Mouse (Mus musculus): Measurements from ENCODE around the gene H2-Eb1.

The H2-Eb1 gene

GRCm38 (mm10) chr17:34305380-34306030, at the start of gene H2-Eb1:
Gene H2-Eb1, plus strand, starts transcription at chr17:34305867.
- peak; percentile 82 for DNase-seq (ENCODE audit: low spot score)

- DNase-seq (ENCODE audit: low spot score): no peak
Measured at GRCm38 (mm10) chr17:34256501-34256900, 49.2 kb upstream of the H2-Eb1 start.

- peak; percentile 39 for DNase-seq (ENCODE audit: low spot score)
Measured at GRCm38 (mm10) chr17:34257594-34258375, 47.9 kb upstream of the H2-Eb1 start, which contains the start of gene H2-Ab1. Gene H2-Ab1, plus strand, starts transcription at chr17:34257689.

- DNase-seq (ENCODE audit: low spot score): no peak
Measured at GRCm38 (mm10) chr17:34260551-34260950, 45.1 kb upstream of the H2-Eb1 start.

GRCm38 (mm10) chr17:34261502-34261901, 44.2 kb upstream of the H2-Eb1 start:
- peak; percentile 46 for DNase-seq (ENCODE audit: low spot score)

- DNase-seq (ENCODE audit: low spot score): peak; percentile 27
Measured at GRCm38 (mm10) chr17:34263068-34263467, 42.6 kb upstream of the H2-Eb1 start.

- no peak for DNase-seq (ENCODE audit: low spot score)
Measured at GRCm38 (mm10) chr17:34263811-34264371, 41.8 kb upstream of the H2-Eb1 start.

- DNase-seq (ENCODE audit: low spot score): peak; percentile 49
Measured at GRCm38 (mm10) chr17:34264452-34265351, 41.0 kb upstream of the H2-Eb1 start.

- no peak for DNase-seq (ENCODE audit: low spot score)
Measured at GRCm38 (mm10) chr17:34268262-34268661, 37.4 kb upstream of the H2-Eb1 start.

GRCm38 (mm10) chr17:34268748-34269147, 36.9 kb upstream of the H2-Eb1 start:
- DNase-seq (ENCODE audit: low spot score): no peak

- DNase-seq (ENCODE audit: low spot score): no peak
Measured at GRCm38 (mm10) chr17:34269817-34270216, 35.9 kb upstream of the H2-Eb1 start.

GRCm38 (mm10) chr17:34270230-34270629, 35.4 kb upstream of the H2-Eb1 start:
- DNase-seq (ENCODE audit: low spot score): no peak

- DNase-seq (ENCODE audit: low spot score): no peak
Measured at GRCm38 (mm10) chr17:34270940-34271339, 34.7 kb upstream of the H2-Eb1 start.

- no peak for DNase-seq (ENCODE audit: low spot score)
Measured at GRCm38 (mm10) chr17:34272102-34272501, 33.6 kb upstream of the H2-Eb1 start.

GRCm38 (mm10) chr17:34280499-34281038, 25.1 kb upstream of the H2-Eb1 start:
- DNase-seq (ENCODE audit: low spot score): no peak

GRCm38 (mm10) chr17:34281836-34282235, 23.8 kb upstream of the H2-Eb1 start:
- no peak for DNase-seq (ENCODE audit: low spot score)

- DNase-seq (ENCODE audit: low spot score): no peak
Measured at GRCm38 (mm10) chr17:34285371-34285770, 20.3 kb upstream of the H2-Eb1 start.

- no peak for DNase-seq (ENCODE audit: low spot score)
Measured at GRCm38 (mm10) chr17:34285848-34286247, 19.8 kb upstream of the H2-Eb1 start.

GRCm38 (mm10) chr17:34286501-34286900, 19.2 kb upstream of the H2-Eb1 start:
- no peak for DNase-seq (ENCODE audit: low spot score)

GRCm38 (mm10) chr17:34286999-34287398, 18.7 kb upstream of the H2-Eb1 start:
- DNase-seq (ENCODE audit: low spot score): no peak

GRCm38 (mm10) chr17:34287648-34288047, 18.0 kb upstream of the H2-Eb1 start, which contains the start of gene H2-Aa:
Gene H2-Aa, minus strand, starts transcription at chr17:34287823.
- peak; percentile 65 for DNase-seq (ENCODE audit: low spot score)

- DNase-seq (ENCODE audit: low spot score): no peak
Measured at GRCm38 (mm10) chr17:34288131-34288530, 17.5 kb upstream of the H2-Eb1 start.
